28 mouse cellular contexts compared by ENCODE assay signal in the genomic region with DNA sequence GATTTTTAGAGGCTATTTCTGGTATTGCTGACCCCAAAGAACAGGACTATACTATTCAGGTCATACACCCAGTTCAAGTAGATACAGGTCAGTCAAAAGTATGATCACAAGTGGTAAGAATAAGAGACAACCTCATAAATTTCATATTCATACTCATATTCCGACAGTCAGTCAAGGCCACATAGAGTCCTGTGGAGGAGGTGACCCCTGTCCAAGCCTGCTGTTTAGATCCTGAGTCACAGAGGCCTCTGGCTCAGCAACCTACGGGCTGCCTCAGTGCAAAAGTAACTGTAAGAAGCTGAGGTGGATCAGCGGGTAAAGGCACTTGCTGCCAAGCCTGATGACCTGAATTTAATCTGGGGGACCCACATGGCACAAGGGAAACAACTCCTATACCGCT. TPM values are rescaled to one million over a fixed set of nuclear protein-coding genes. Genes with fewer than 3 reads are reported as not detected.
DNase-seq lines count a peak whose midpoint lies in the region; ATAC-seq and TF ChIP-seq lines count a peak whose summit lies in the region.
"Had no signal": no experiment of that assay in that cellular context is flagged by ENCODE, and none has a peak within 500 bp of the region (broad histone marks: within the 10 kb centered on the region; RNA-seq: fewer than 3 reads in every experiment).

No protein-coding gene starts in this region.

- no peak for TF ChIP-seq CTCF in liver, postnatal 0 days (IDR thresholded peaks at IDR 0.05; ENCODE audit: low read depth)

- H3K4me3 ChIP-seq in liver, embryonic 13.5 days (replicated peaks), result no peak overlapping the region
- no peak overlapping the region for H3K4me3 ChIP-seq in liver, postnatal 0 days (ENCODE audit: low read depth, low read length)
- H3K4me3 ChIP-seq in midbrain, embryonic 11.5 days (ENCODE audit: low read depth, low read length), result no peak overlapping the region
- no peak overlapping the region for H3K4me3 ChIP-seq in midbrain, embryonic 15.5 days
- H3K4me3 ChIP-seq: embryonic facial prominence, embryonic 10.5 days; embryonic facial prominence, embryonic 12.5 days; forebrain, embryonic 13.5 days; forebrain, embryonic 15.5 days had no signal

- H3K9ac ChIP-seq in liver, embryonic 13.5 days, result no peak overlapping the region
- H3K9ac ChIP-seq in liver, postnatal 0 days (replicated peaks), result no peak overlapping the region
- no peak overlapping the region for H3K9ac ChIP-seq in midbrain, embryonic 11.5 days (ENCODE audit: low read length)
- H3K9ac ChIP-seq in midbrain, embryonic 15.5 days, result no peak overlapping the region
- H3K9ac ChIP-seq: embryonic facial prominence, embryonic 12.5 days; forebrain, embryonic 15.5 days; forebrain, postnatal 0 days had no signal

- no peak for ATAC-seq in liver, embryonic 13.5 days (ENCODE audit: low read depth)
- ATAC-seq in liver, postnatal 0 days, result no peak
- no peak for ATAC-seq in midbrain, embryonic 11.5 days (ENCODE audit: low FRiP score)
- ATAC-seq in midbrain, embryonic 15.5 days (replicated peaks), result no peak
- ATAC-seq: activated CD4-positive, CD25-positive, alpha-beta regulatory T cell, adult 4 months; CD4-positive, CD25-positive, alpha-beta regulatory T cell, adult 4 months; forebrain, embryonic 13.5 days; forebrain, embryonic 15.5 days; forebrain, postnatal 0 days; Patski had no signal

- 87% methylated on average over 4 of the region's 4 CpGs for WGBS in liver, embryonic 13.5 days (ENCODE audit: insufficient replicate concordance)
- 89% methylated on average over 4 of the region's 4 CpGs for WGBS in liver, postnatal 0 days (ENCODE audit: insufficient replicate concordance)
- 94% methylated on average over 4 of the region's 4 CpGs for WGBS in midbrain, embryonic 11.5 days
- WGBS in midbrain, embryonic 15.5 days, result 91% methylated on average over 4 of the region's 4 CpGs

- no peak overlapping the region for H3K4me2 ChIP-seq in liver, embryonic 13.5 days
- H3K4me2 ChIP-seq in liver, postnatal 0 days (ENCODE audit: low read depth, low read length), result no peak overlapping the region
- H3K4me2 ChIP-seq in midbrain, embryonic 11.5 days, result no peak overlapping the region
- no peak overlapping the region for H3K4me2 ChIP-seq in midbrain, embryonic 15.5 days
- H3K4me2 ChIP-seq: embryonic facial prominence, embryonic 12.5 days; forebrain, embryonic 13.5 days; forebrain, embryonic 15.5 days had no signal

- no peaks in the 10 kb centered on the region for H3K9me3 ChIP-seq in liver, embryonic 13.5 days (replicated peaks)
- no peaks in the 10 kb centered on the region for H3K9me3 ChIP-seq in liver, postnatal 0 days (ENCODE audit: low read length)
- H3K9me3 ChIP-seq in midbrain, embryonic 11.5 days (ENCODE audit: control insufficient read depth, low read length), result no peaks in the 10 kb centered on the region
- no peaks in the 10 kb centered on the region for H3K9me3 ChIP-seq in midbrain, embryonic 15.5 days
- H3K9me3 ChIP-seq: embryonic facial prominence, embryonic 10.5 days; embryonic facial prominence, embryonic 12.5 days; forebrain, embryonic 13.5 days; forebrain, embryonic 15.5 days; G1E had no signal

- H3K4me1 ChIP-seq in liver, embryonic 13.5 days (replicated peaks), result peaks cover 87% of the 10 kb centered on the region
- H3K4me1 ChIP-seq in liver, postnatal 0 days (ENCODE audit: insufficient read depth), result peaks cover 23% of the 10 kb centered on the region
- peaks cover 13% of the 10 kb centered on the region for H3K4me1 ChIP-seq in midbrain, embryonic 11.5 days (ENCODE audit: control insufficient read depth, insufficient read depth, low read length)
- peaks cover 24% of the 10 kb centered on the region for H3K4me1 ChIP-seq in midbrain, embryonic 15.5 days

- DNase-seq in adrenal gland, adult (ENCODE audit: inconsistent age in 2 of 2, low spot score in 1 of 2), result peak; percentile 44 to 70
- DNase-seq in adrenal gland, adult 18-20 months (ENCODE audit: low spot score in 2 of 2), result no peak
- peak; percentile 34 for DNase-seq in adrenal gland, postnatal 36 days
- no peak for DNase-seq in adrenal gland, adult 8-10 months
- no peak for DNase-seq in liver, embryonic 13.5 days
- DNase-seq in liver, postnatal 0 days, result no peak
- peak; percentile 66 for DNase-seq in midbrain, embryonic 11.5 days (ENCODE audit: low spot score, missing footprints)
- DNase-seq: adrenal gland, postnatal 25 days; B cell, adult 2 months; cerebellum, adult 11-12 months; cerebellum, adult 2 months; cerebellum, adult 9-10 months; cerebellum, postnatal 10 days; cerebellum, postnatal 25 days; forebrain, postnatal 0 days had no signal

- peak overlapping the region; percentile 89 for H3K27ac ChIP-seq in liver, embryonic 13.5 days
- H3K27ac ChIP-seq in liver, postnatal 0 days (ENCODE audit: low read depth), result no peak overlapping the region
- no peak overlapping the region for H3K27ac ChIP-seq in midbrain, embryonic 11.5 days (ENCODE audit: low read depth, low read length)
- no peak overlapping the region for H3K27ac ChIP-seq in midbrain, embryonic 15.5 days
- H3K27ac ChIP-seq: embryonic facial prominence, embryonic 10.5 days; embryonic facial prominence, embryonic 12.5 days; forebrain, embryonic 13.5 days; forebrain, embryonic 15.5 days had no signal

- TF ChIP-seq EP300 in liver, postnatal 0 days (IDR thresholded peaks at IDR 0.05; ENCODE audit: low read depth), result no peak

- H3K36me3 ChIP-seq in liver, embryonic 13.5 days, result peaks cover 78% of the 10 kb centered on the region
- H3K36me3 ChIP-seq in liver, postnatal 0 days (replicated peaks; ENCODE audit: insufficient read depth, low read length), result peaks cover 31% of the 10 kb centered on the region
- peaks cover 13% of the 10 kb centered on the region for H3K36me3 ChIP-seq in midbrain, embryonic 11.5 days (ENCODE audit: control insufficient read depth, insufficient read depth, low read length)
- peaks cover 3% of the 10 kb centered on the region for H3K36me3 ChIP-seq in midbrain, embryonic 15.5 days (replicated peaks)

- no peaks in the 10 kb centered on the region for H3K27me3 ChIP-seq in liver, embryonic 13.5 days
- H3K27me3 ChIP-seq in liver, postnatal 0 days (ENCODE audit: insufficient read depth, low read length), result no peaks in the 10 kb centered on the region
- H3K27me3 ChIP-seq in midbrain, embryonic 11.5 days (ENCODE audit: control insufficient read depth, insufficient read depth, low read length), result no peaks in the 10 kb centered on the region
- H3K27me3 ChIP-seq in midbrain, embryonic 15.5 days (replicated peaks), result no peaks in the 10 kb centered on the region
- H3K27me3 ChIP-seq: CH12.LX; embryonic facial prominence, embryonic 12.5 days; forebrain, embryonic 13.5 days; forebrain, embryonic 15.5 days; Patski had no signal

RNA-seq across cellular contexts. Expression of gene 1700037H04Rik, which starts 5.8 kb away (rescaled TPM):
- total RNA-seq in adrenal gland, adult 18-20 months (2021), result 100 to 1,000 TPM; 103 to 273 TPM
- 100 to 1,000 TPM in 1 of 2 experiments, 10 to 100 TPM in 1; 83.7 to 125 TPM for total RNA-seq in adrenal gland, postnatal 36 days (2021)
- total RNA-seq in adrenal gland, adult 8-10 months (2022), result 10 to 100 TPM; 32.2 to 68.7 (median 53.9) TPM
- 124 and 129 TPM in 2 replicates for polyA plus RNA-seq in liver, embryonic 13.5 days (2015; fragmentation: Nextera tagmentation; extraction: Ambion mirVana)
- polyA plus RNA-seq in liver, postnatal 0 days (2015; fragmentation: Nextera tagmentation; extraction: Ambion mirVana), result 58.1 and 61.6 TPM in 2 replicates
- 112 and 122 TPM in 2 replicates for polyA plus RNA-seq in midbrain, embryonic 11.5 days (2014; fragmentation: Nextera tagmentation; extraction: Ambion mirVana)
- polyA plus RNA-seq in midbrain, embryonic 15.5 days (2015; fragmentation: Nextera tagmentation; extraction: Ambion mirVana), result 71.2 and 81.5 TPM in 2 replicates

RNA-seq across cellular contexts. Expression of gene Gm11037, which starts 20.7 kb away (rescaled TPM):
- total RNA-seq in adrenal gland, adult 18-20 months (2021), result not detected
- total RNA-seq in adrenal gland, postnatal 36 days (2021), result not detected
- total RNA-seq in adrenal gland, adult 8-10 months (2022), result not detected
- polyA plus RNA-seq in liver, embryonic 13.5 days (2015; fragmentation: Nextera tagmentation; extraction: Ambion mirVana), result not detected in 2 replicates
- polyA plus RNA-seq in liver, postnatal 0 days (2015; fragmentation: Nextera tagmentation; extraction: Ambion mirVana), result not detected in 2 replicates
- polyA plus RNA-seq in midbrain, embryonic 11.5 days (2014; fragmentation: Nextera tagmentation; extraction: Ambion mirVana), result not detected in 2 replicates
- not detected in 2 replicates for polyA plus RNA-seq in midbrain, embryonic 15.5 days (2015; fragmentation: Nextera tagmentation; extraction: Ambion mirVana)
- total RNA-seq: adrenal gland, postnatal 25 days; CH12.LX; forebrain, postnatal 0 days; G1E had no signal
- polyA plus RNA-seq: activated CD4-positive, CD25-positive, alpha-beta regulatory T cell, adult 4 months; CD4-positive, CD25-positive, alpha-beta regulatory T cell, adult 4 months; cerebellum, adult 2 months; cortical plate, adult 2 months; embryonic facial prominence, embryonic 10.5 days; embryonic facial prominence, embryonic 12.5 days; embryonic facial prominence, embryonic 14.5 days; forebrain, embryonic 11.5 days; forebrain, embryonic 13.5 days; forebrain, embryonic 15.5 days; forebrain, postnatal 0 days; G1E; Patski had no signal

RNA-seq across cellular contexts. Expression of gene Cenpb, which starts 25.8 kb away (rescaled TPM):
- 10 to 100 TPM; 51.3 to 63.4 TPM for total RNA-seq in adrenal gland, adult 18-20 months (2021)
- 10 to 100 TPM; 60.0 to 68.2 TPM for total RNA-seq in adrenal gland, postnatal 36 days (2021)
- 10 to 100 TPM; 63.5 to 76.9 (median 73.5) TPM for total RNA-seq in adrenal gland, adult 8-10 months (2022)
- polyA plus RNA-seq in liver, embryonic 13.5 days (2015; fragmentation: Nextera tagmentation; extraction: Ambion mirVana), result 3.5 and 4.5 TPM in 2 replicates
- polyA plus RNA-seq in liver, postnatal 0 days (2015; fragmentation: Nextera tagmentation; extraction: Ambion mirVana), result 4.2 and 4.8 TPM in 2 replicates
- 8.7 and 9.5 TPM in 2 replicates for polyA plus RNA-seq in midbrain, embryonic 11.5 days (2014; fragmentation: Nextera tagmentation; extraction: Ambion mirVana)
- polyA plus RNA-seq in midbrain, embryonic 15.5 days (2015; fragmentation: Nextera tagmentation; extraction: Ambion mirVana), result 16.0 and 16.4 TPM in 2 replicates

RNA-seq across cellular contexts. Expression of gene Hspa12b, which starts 27.0 kb away (rescaled TPM):
- 10 to 100 TPM in 1 of 2 experiments, 1 to 10 TPM in 1; 8.4 to 11.1 TPM for total RNA-seq in adrenal gland, adult 18-20 months (2021)
- 10 to 100 TPM in 1 of 2 experiments, 1 to 10 TPM in 1; 7.7 to 12.3 TPM for total RNA-seq in adrenal gland, postnatal 36 days (2021)
- total RNA-seq in adrenal gland, adult 8-10 months (2022), result 10 to 100 TPM in 2 of 4 experiments, 1 to 10 TPM in 2; 8.1 to 16.8 (median 10.4) TPM
- polyA plus RNA-seq in liver, embryonic 13.5 days (2015; fragmentation: Nextera tagmentation; extraction: Ambion mirVana), result 2.1 and 2.2 TPM in 2 replicates
- polyA plus RNA-seq in liver, postnatal 0 days (2015; fragmentation: Nextera tagmentation; extraction: Ambion mirVana), result 0.65 and 0.67 TPM in 2 replicates
- polyA plus RNA-seq in midbrain, embryonic 11.5 days (2014; fragmentation: Nextera tagmentation; extraction: Ambion mirVana), result 2.9 and 3.3 TPM in 2 replicates
- polyA plus RNA-seq in midbrain, embryonic 15.5 days (2015; fragmentation: Nextera tagmentation; extraction: Ambion mirVana), result 4.4 and 4.6 TPM in 2 replicates
- polyA plus RNA-seq: CD4-positive, CD25-positive, alpha-beta regulatory T cell, adult 4 months had no signal

RNA-seq across cellular contexts. Expression of gene Cdc25b, which starts 32.7 kb away (rescaled TPM):
- total RNA-seq in adrenal gland, adult 18-20 months (2021), result 1 to 10 TPM; 4.2 to 5.2 TPM
- total RNA-seq in adrenal gland, postnatal 36 days (2021), result 1 to 10 TPM; 5.5 to 5.7 TPM
- 1 to 10 TPM; 4.5 to 9.4 (median 6.3) TPM for total RNA-seq in adrenal gland, adult 8-10 months (2022)
- 171 and 201 TPM in 2 replicates for polyA plus RNA-seq in liver, embryonic 13.5 days (2015; fragmentation: Nextera tagmentation; extraction: Ambion mirVana)
- 67.6 and 77.7 TPM in 2 replicates for polyA plus RNA-seq in liver, postnatal 0 days (2015; fragmentation: Nextera tagmentation; extraction: Ambion mirVana)
- 122 and 130 TPM in 2 replicates for polyA plus RNA-seq in midbrain, embryonic 11.5 days (2014; fragmentation: Nextera tagmentation; extraction: Ambion mirVana)
- polyA plus RNA-seq in midbrain, embryonic 15.5 days (2015; fragmentation: Nextera tagmentation; extraction: Ambion mirVana), result 23.9 and 27.0 TPM in 2 replicates

Comparison
In these comparisons a context has a peak if more than half of its experiments do, and no peak if none do; other contexts are left out.
1. DNase-seq: peak in adrenal gland, adult (2 of 2), adrenal gland, postnatal 36 days (2 of 2) and midbrain, embryonic 11.5 days (single experiment); none in adrenal gland, adult 18-20 months (0 of 2), adrenal gland, adult 8-10 months (single experiment), liver, embryonic 13.5 days (single experiment) and liver, postnatal 0 days (single experiment).